Mouse (Mus musculus) MEL (cell line): ENCODE data around the gene Mmp21. TPM values are rescaled to one million over a fixed set of nuclear protein-coding genes. Genes with fewer than 3 reads are reported as not detected.

ENCODE experiments used
- DNase-seq: peaks from one replicate; pipeline ENCODE4 v3.0.0; 2011; ENCODE audit warnings: low read depth, low spot score
- H3K27ac ChIP-seq: 2 replicates; pipeline ENCODE4 v1.5.1; 2012; ENCODE audit warnings: low read depth, mild to moderate bottlenecking, control low read depth, low read length, moderate library complexity; ENCODE audit not compliant: control insufficient read depth
- H3K27me3 ChIP-seq, 2 experiments: fragments of 150-350 bp in 1 of 2; sonication (generic) in 1 of 2; 2 replicates each; pipeline ENCODE4 v1.6.1; 2012; ENCODE audit warnings: low read length in 2 of 2, mild to moderate bottlenecking in 2 of 2, improper control_type of control experiment in 1 of 2, moderate library complexity in 1 of 2; ENCODE audit not compliant: insufficient read depth in 2 of 2, control insufficient read depth in 1 of 2
- H3K36me3 ChIP-seq, 2 experiments: 2 replicates each; pipeline ENCODE4 v1.6.1; 2012 to 2014; ENCODE audit warnings: low read length in 2 of 2, improper control_type of control experiment in 1 of 2, inconsistent platforms in 1 of 2, mild to moderate bottlenecking in 1 of 2; ENCODE audit not compliant: insufficient read depth in 2 of 2, control insufficient read depth in 1 of 2
- H3K4me1 ChIP-seq, 2 experiments: fragments of 150-350 bp in 1 of 2; sonication (generic) in 1 of 2; 2 replicates each; pipeline ENCODE4 v1.6.1; 2012; ENCODE audit warnings: low read length in 2 of 2, improper control_type of control experiment in 1 of 2, mild to moderate bottlenecking in 1 of 2; ENCODE audit not compliant: insufficient read depth in 2 of 2, control insufficient read depth in 1 of 2
- H3K4me3 ChIP-seq, 2 experiments: fragments of 150-350 bp in 1 of 2; sonication (generic) in 1 of 2; 2 replicates each; pipeline ENCODE4 v1.5.1; 2012; ENCODE audit warnings: low read depth in 2 of 2, low read length in 2 of 2, mild to moderate bottlenecking in 2 of 2, moderate library complexity in 2 of 2, control low read depth in 1 of 2, improper control_type of control experiment in 1 of 2; ENCODE audit not compliant: control insufficient read depth in 1 of 2, insufficient read depth in 1 of 2
- H3K79me2 ChIP-seq: 2 replicates; pipeline ENCODE4 v1.6.1; 2012; ENCODE audit warnings: mild to moderate bottlenecking, low read length, moderate library complexity; ENCODE audit not compliant: control insufficient read depth, poor library complexity, insufficient read depth
- H3K9ac ChIP-seq: 2 replicates; pipeline ENCODE4 v1.6.1; 2012; ENCODE audit warnings: low read depth, mild to moderate bottlenecking, control low read depth, low read length, moderate library complexity; ENCODE audit not compliant: control insufficient read depth, poor library complexity, severe bottlenecking
- H3K9me3 ChIP-seq: fragments of 150-350 bp; sonication (generic); replicated peaks from 2 replicates; pipeline ENCODE4 v1.6.1; 2012; ENCODE audit warnings: mild to moderate bottlenecking, low read length, improper control_type of control experiment, moderate library complexity; ENCODE audit not compliant: insufficient read depth
- CHD2 ChIP-seq: IDR thresholded peaks from 2 replicates; pipeline ENCODE4 v1.6.1; 2011; ENCODE audit warnings: low read length, improper control_type of control experiment
- CTCF ChIP-seq, 3 experiments: IDR thresholded peaks in 2 of 3; conservative IDR thresholded peaks in 1 of 3; 2 replicates each; pipeline ENCODE4 v1.5.1; 2011 to 2012; ENCODE audit warnings: low read length in 3 of 3, low read depth in 2 of 3, mild to moderate bottlenecking in 2 of 3, improper control_type of control experiment in 1 of 3, inconsistent platforms in 1 of 3, mixed read lengths in 1 of 3, moderate library complexity in 1 of 3; ENCODE audit not compliant: control insufficient read depth in 1 of 3, insufficient read depth in 1 of 3, poor library complexity in 1 of 3, severe bottlenecking in 1 of 3
- E2F4 ChIP-seq: IDR thresholded peaks from 2 replicates; pipeline ENCODE4 v1.6.1; 2011; ENCODE audit warnings: low read depth, low read length, improper control_type of control experiment, borderline replicate concordance
- ETS1 ChIP-seq: IDR thresholded peaks from 2 replicates; pipeline ENCODE4 v1.6.1; 2012; ENCODE audit warnings: low read depth, mild to moderate bottlenecking, inconsistent platforms, low read length, improper control_type of control experiment, moderate library complexity
- HCFC1 ChIP-seq: IDR thresholded peaks from 2 replicates; pipeline ENCODE4 v1.6.1; 2012; ENCODE audit warnings: low read depth, mild to moderate bottlenecking, inconsistent platforms, low read length, improper control_type of control experiment, moderate library complexity
- JUND ChIP-seq: IDR thresholded peaks from 2 replicates; pipeline ENCODE4 v1.6.1; 2011; ENCODE audit warnings: low read depth, mild to moderate bottlenecking, improper control_type of control experiment, low read length
- KAT2A ChIP-seq: conservative IDR thresholded peaks from 2 replicates; pipeline ENCODE4 v1.6.1; 2012; ENCODE audit warnings: low read depth, low read length, improper control_type of control experiment, inconsistent platforms
- MAFK ChIP-seq: IDR thresholded peaks from 2 replicates; pipeline ENCODE4 v1.6.1; 2011; ENCODE audit warnings: low read depth, mild to moderate bottlenecking, low read length, improper control_type of control experiment, borderline replicate concordance
- MAZ ChIP-seq: IDR thresholded peaks from 2 replicates; pipeline ENCODE4 v1.6.1; 2012; ENCODE audit warnings: low read depth, mild to moderate bottlenecking, inconsistent platforms, low read length, improper control_type of control experiment
- MEF2A ChIP-seq: IDR thresholded peaks from 2 replicates; pipeline ENCODE4 v1.6.1; 2014; ENCODE audit warnings: low read depth, mild to moderate bottlenecking, inconsistent platforms, low read length, improper control_type of control experiment; ENCODE audit not compliant: poor library complexity, insufficient replicate concordance, severe bottlenecking; ENCODE audit errors: extremely low read depth
- MXI1 ChIP-seq: IDR thresholded peaks from 2 replicates; pipeline ENCODE4 v1.6.1; 2011; ENCODE audit warnings: mild to moderate bottlenecking, low read depth, low read length, improper control_type of control experiment
- MYB ChIP-seq: IDR thresholded peaks from 2 replicates; pipeline ENCODE4 v1.6.1; 2011; ENCODE audit warnings: mild to moderate bottlenecking, low read depth, low read length, improper control_type of control experiment
- NELFE ChIP-seq: IDR thresholded peaks from 2 replicates; pipeline ENCODE4 v1.6.1; 2011; ENCODE audit warnings: low read depth, low read length, improper control_type of control experiment
- TAL1 ChIP-seq: IDR thresholded peaks from 2 replicates; pipeline ENCODE4 v1.6.1; 2012; ENCODE audit warnings: mild to moderate bottlenecking, inconsistent platforms, low read length, moderate library complexity, mixed read lengths
- TBP ChIP-seq: IDR thresholded peaks from 2 replicates; pipeline ENCODE4 v1.8.0; 2011; ENCODE audit warnings: low read depth, low read length, improper control_type of control experiment
- UBTF ChIP-seq: IDR thresholded peaks from 2 replicates; pipeline ENCODE4 v1.6.1; 2012; ENCODE audit warnings: low read depth, mild to moderate bottlenecking, inconsistent platforms, low read length, improper control_type of control experiment, moderate library complexity, borderline replicate concordance; ENCODE audit not compliant: insufficient read depth
- USF2 ChIP-seq, 2 experiments: IDR thresholded peaks; 2 replicates each; pipeline ENCODE4 v1.6.1; 2011 to 2012; ENCODE audit warnings: improper control_type of control experiment in 2 of 2, low read length in 2 of 2, borderline replicate concordance in 1 of 2, inconsistent platforms in 1 of 2, low read depth in 1 of 2, mild to moderate bottlenecking in 1 of 2; ENCODE audit not compliant: insufficient read depth in 1 of 2
- ZNF384 ChIP-seq: IDR thresholded peaks from 2 replicates; pipeline ENCODE4 v1.6.1; 2012; ENCODE audit warnings: low read depth, mild to moderate bottlenecking, inconsistent platforms, low read length, improper control_type of control experiment
- polyA plus RNA-seq, 2 experiments: library from polyadenylated mRNA; stranded (reverse) in 1 of 2; unstranded in 1 of 2; fragments of >175 nt in 1 of 2; fragments of >200 nt in 1 of 2; gene quantifications; 2 replicates each; pipeline versions ENCODE4 v1.2.1 to v1.2.4; 2012; ENCODE audit warnings: low replicate concordance in 2 of 2, low read depth in 1 of 2; ENCODE audit not compliant: insufficient read length in 2 of 2, insufficient read depth in 1 of 2, missing spikeins in 1 of 2
- total RNA-seq: library from RNA; depleted of rRNA; stranded (reverse); fragments of 300-350 nt; gene quantifications from 2 replicates; pipeline ENCODE4 v1.2.3, GENCODE M21; 2012

The Mmp21 gene
- total and polyA plus RNA-seq, 3 experiments, result not detected

- no peak overlapping the region for H3K9ac ChIP-seq
- no peaks in the 10 kb centered on the region for H3K79me2 ChIP-seq
- H3K36me3 ChIP-seq, result peaks cover 0 to 11% of the 10 kb centered on the region in 2 experiments; a peak in 2 of 4 replicates
- DNase-seq, result no peak
- TF ChIP-seq HCFC1 (no peak), TAL1 (no peak), ZNF384 (no peak), CHD2 (no peak), MAZ (no peak)
- H3K4me1 ChIP-seq, result no peaks in the 10 kb centered on the region
- H3K9me3 ChIP-seq, result no peaks in the 10 kb centered on the region
- no peak overlapping the region for H3K27ac ChIP-seq
- no peaks in the 10 kb centered on the region for H3K27me3 ChIP-seq
- no peak overlapping the region for H3K4me3 ChIP-seq
Measured at GRCm38 (mm10) chr7:133715387-133715786, 35.5 kb upstream of the Mmp21 start.

- DNase-seq, result peak; percentile 43
- H3K27me3 ChIP-seq, result no peaks in the 10 kb centered on the region
- H3K9me3 ChIP-seq, result no peaks in the 10 kb centered on the region
- H3K27ac ChIP-seq, result no peak overlapping the region
- no peak overlapping the region for H3K4me3 ChIP-seq
- no peak overlapping the region for H3K9ac ChIP-seq
- H3K79me2 ChIP-seq, result peaks cover 8% of the 10 kb centered on the region
- H3K36me3 ChIP-seq, result peaks cover 0 to 8% of the 10 kb centered on the region in 2 experiments; a peak in 2 of 4 replicates
- peaks cover 4 to 7% of the 10 kb centered on the region in 2 experiments for H3K4me1 ChIP-seq
- peak; percentile 64 for TF ChIP-seq ZNF384
- no peak for TF ChIP-seq CHD2
- TF ChIP-seq CTCF (IDR thresholded peaks at IDR 0.05 in 2 of 3, conservative IDR thresholded peaks at IDR 0.05 in 1 of 3; ENCODE audit: control insufficient read depth in 1 of 3, insufficient read depth in 1 of 3, low read depth in 2 of 3, low read length in 3 of 3, poor library complexity in 1 of 3, severe bottlenecking in 1 of 3), result peak in 1 of 3 experiments; percentile 29; a peak in 3 of 6 replicates
- TF ChIP-seq KAT2A, result no peak
Measured at GRCm38 (mm10) chr7:133707301-133707700, 27.4 kb upstream of the Mmp21 start.

- Histone ChIP-seq H3K36me3 (peaks cover 0 to 13% of the 10 kb centered on the region in 2 experiments; a peak in 2 of 4 replicates), H3K27me3 (no peaks in the 10 kb centered on the region), H3K9ac (no peak overlapping the region), H3K9me3 (no peaks in the 10 kb centered on the region), H3K79me2 (no peaks in the 10 kb centered on the region; the same call in 1 of the 2 replicates), H3K4me1 (peaks cover 9 to 10% of the 10 kb centered on the region in 2 experiments), H3K4me3 (no peak overlapping the region), H3K27ac (no peak overlapping the region)
- TF ChIP-seq JUND, result no peak
- no peak for TF ChIP-seq MYB
- TF ChIP-seq ETS1, result no peak
- TF ChIP-seq ZNF384, result no peak
- no peak for TF ChIP-seq E2F4
- no peak for TF ChIP-seq TBP
- TF ChIP-seq NELFE, result no peak
- no peak for TF ChIP-seq USF2 (IDR thresholded peaks at IDR 0.05; ENCODE audit: borderline replicate concordance in 1 of 2, insufficient read depth in 1 of 2, low read depth in 1 of 2, low read length in 2 of 2)
- no peak for TF ChIP-seq MEF2A
- no peak for TF ChIP-seq MAFK
- no peak for TF ChIP-seq UBTF
- TF ChIP-seq MXI1, result no peak
- DNase-seq, result no peak
Measured at GRCm38 (mm10) chr7:133703906-133704305, 24.0 kb upstream of the Mmp21 start.
